Mouse (Mus musculus) MEL (cell line): ENCODE measurements around the gene Zcchc3.

Experiments
- CTCF ChIP-seq, 3 experiments: IDR thresholded peaks in 2 of 3; conservative IDR thresholded peaks in 1 of 3; 2 replicates each; pipeline ENCODE4 v1.5.1; 2011 to 2012; ENCODE audit warnings: low read length in 3 of 3, low read depth in 2 of 3, mild to moderate bottlenecking in 2 of 3, improper control_type of control experiment in 1 of 3, inconsistent platforms in 1 of 3, mixed read lengths in 1 of 3, moderate library complexity in 1 of 3; ENCODE audit not compliant: control insufficient read depth in 1 of 3, insufficient read depth in 1 of 3, poor library complexity in 1 of 3, severe bottlenecking in 1 of 3
- ELF1 ChIP-seq: IDR thresholded peaks from 2 replicates; pipeline ENCODE4 v1.6.1; 2014; ENCODE audit warnings: low read depth, mild to moderate bottlenecking, inconsistent platforms, low read length, improper control_type of control experiment, moderate library complexity
- EP300 ChIP-seq, 2 experiments: IDR thresholded peaks; 2 replicates each; pipeline ENCODE4 v1.6.1; 2011; ENCODE audit warnings: improper control_type of control experiment in 2 of 2, low read length in 2 of 2, low read depth in 1 of 2, mild to moderate bottlenecking in 1 of 2
- ETS1 ChIP-seq: IDR thresholded peaks from 2 replicates; pipeline ENCODE4 v1.6.1; 2012; ENCODE audit warnings: low read depth, mild to moderate bottlenecking, inconsistent platforms, low read length, improper control_type of control experiment, moderate library complexity
- GABPA ChIP-seq: IDR thresholded peaks from 2 replicates; pipeline ENCODE4 v1.6.1; 2012; ENCODE audit warnings: low read depth, mild to moderate bottlenecking, inconsistent platforms, low read length, improper control_type of control experiment, moderate library complexity
- JUND ChIP-seq: IDR thresholded peaks from 2 replicates; pipeline ENCODE4 v1.6.1; 2011; ENCODE audit warnings: low read depth, mild to moderate bottlenecking, improper control_type of control experiment, low read length
- MYB ChIP-seq: IDR thresholded peaks from 2 replicates; pipeline ENCODE4 v1.6.1; 2011; ENCODE audit warnings: mild to moderate bottlenecking, low read depth, low read length, improper control_type of control experiment
- NELFE ChIP-seq: IDR thresholded peaks from 2 replicates; pipeline ENCODE4 v1.6.1; 2011; ENCODE audit warnings: low read depth, low read length, improper control_type of control experiment
- POLR2A ChIP-seq, 2 experiments: IDR thresholded peaks; 2 replicates each; pipeline ENCODE4 v1.6.1; 2011 to 2012; ENCODE audit warnings: low read length in 2 of 2, mild to moderate bottlenecking in 2 of 2, control low read depth in 1 of 2, improper control_type of control experiment in 1 of 2, low read depth in 1 of 2, moderate library complexity in 1 of 2; ENCODE audit not compliant: control insufficient read depth in 1 of 2, insufficient read depth in 1 of 2, poor library complexity in 1 of 2
- USF1 ChIP-seq: IDR thresholded peaks from 2 replicates; pipeline ENCODE4 v1.6.1; 2014; ENCODE audit warnings: low read depth, mild to moderate bottlenecking, inconsistent platforms, low read length, improper control_type of control experiment, moderate library complexity
- ZC3H11A ChIP-seq: IDR thresholded peaks from 2 replicates; pipeline ENCODE4 v1.6.1; 2012; ENCODE audit warnings: low read depth, mild to moderate bottlenecking, inconsistent platforms, low read length, improper control_type of control experiment
- ZKSCAN1 ChIP-seq: IDR thresholded peaks from 2 replicates; pipeline ENCODE4 v1.6.1; 2012; ENCODE audit warnings: low read depth, mild to moderate bottlenecking, inconsistent platforms, low read length, improper control_type of control experiment, moderate library complexity

DNA sequence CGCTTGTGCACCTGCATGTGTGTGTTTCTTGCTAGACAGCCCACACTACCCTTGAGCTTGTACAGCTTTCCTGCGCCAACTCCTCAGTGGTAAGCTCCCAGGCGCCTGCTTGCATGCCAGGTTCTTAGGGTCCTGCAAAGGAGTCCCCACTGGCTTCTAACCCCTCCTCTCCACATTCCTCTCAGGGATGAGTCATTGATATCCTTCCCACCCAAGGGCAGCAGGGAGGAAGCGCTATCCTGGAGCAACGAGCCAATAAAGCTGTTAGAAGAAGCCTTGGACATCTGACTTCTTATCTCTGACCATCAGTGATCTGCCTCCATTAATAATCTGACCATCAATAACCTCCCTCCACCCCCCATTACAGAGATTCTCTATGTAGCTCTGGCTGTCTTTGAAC lies 46.9 kb downstream of the Zcchc3 start:
- TF ChIP-seq ZC3H11A = no peak
- no peak for TF ChIP-seq JUND
- no peak for TF ChIP-seq GABPA
- no peak for TF ChIP-seq ZKSCAN1
- TF ChIP-seq ETS1 = no peak
- TF ChIP-seq ELF1 = no peak
- TF ChIP-seq USF1 = no peak
- TF ChIP-seq POLR2A (IDR thresholded peaks at IDR 0.05; ENCODE audit: control insufficient read depth in 1 of 2, insufficient read depth in 1 of 2, low read depth in 1 of 2, low read length in 2 of 2, poor library complexity in 1 of 2) = no peak
- no peak for TF ChIP-seq CTCF (IDR thresholded peaks at IDR 0.05 in 2 of 3, conservative IDR thresholded peaks at IDR 0.05 in 1 of 3; ENCODE audit: control insufficient read depth in 1 of 3, insufficient read depth in 1 of 3, low read depth in 2 of 3, low read length in 3 of 3, poor library complexity in 1 of 3, severe bottlenecking in 1 of 3)
- no peak for TF ChIP-seq EP300 (IDR thresholded peaks at IDR 0.05; ENCODE audit: low read depth in 1 of 2, low read length in 2 of 2)
- TF ChIP-seq MYB = no peak
- no peak for TF ChIP-seq NELFE
